Mouse (Mus musculus): ENCODE data around the gene Josd1. TPM values are rescaled to one million over a fixed set of nuclear protein-coding genes. Genes with fewer than 3 reads are reported as not detected.

The Josd1 gene
- polyA plus RNA-seq, 1 experiment from 2014 or later, result 26.9 TPM

- Histone ChIP-seq H3K4me1 (peaks cover 48% of the 10 kb centered on the region), H3K4me3 (peak within 1 kb of the TSS; percentile 91), H3K9ac (peak within 1 kb of the TSS; percentile 95), H3K27me3 (replicated peaks) (no peaks in the 10 kb centered on the region), H3K27ac (peak within 1 kb of the TSS; percentile 80; the same call in 1 of the 2 replicates), H3K9me3 (no peaks in the 10 kb centered on the region), H3K4me2 (replicated peaks) (peak within 1 kb of the TSS; percentile 82), H3K36me3 (0 out of 2 replicates have a peak, but pooled peaks cover 7% of the 10 kb centered on the region)
- WGBS, result 0% methylated on average over 45 of the region's 45 CpGs
- peak; percentile 97 for ATAC-seq (ENCODE audit: low FRiP score, low read depth)
Observed at GRCm38 (mm10) chr15:79690426-79691022, 2.8 kb upstream of the Josd1 start, which contains the start of gene Gtpbp1. Gene Gtpbp1, plus strand, starts transcription at chr15:79690845.

- Histone ChIP-seq H3K4me1 (peaks cover 55% of the 10 kb centered on the region), H3K36me3 (0 out of 2 replicates have a peak, but pooled peaks cover 5% of the 10 kb centered on the region), H3K4me3 (peak overlapping the region; percentile 91), H3K4me2 (replicated peaks) (peak overlapping the region; percentile 82), H3K27me3 (replicated peaks) (no peaks in the 10 kb centered on the region), H3K9ac (no peak overlapping the region), H3K9me3 (no peaks in the 10 kb centered on the region), H3K27ac (no peak overlapping the region; the same call in 1 of the 2 replicates)
- 15% methylated on average over 24 of the region's 24 CpGs for WGBS
- ATAC-seq (ENCODE audit: low FRiP score, low read depth), result no peak
Observed at GRCm38 (mm10) chr15:79689662-79690425, 2.1 kb upstream of the Josd1 start.

- H3K9me3 ChIP-seq, result no peaks in the 10 kb centered on the region
- peak overlapping the region; percentile 79; the same call in 1 of the 2 replicates for H3K27ac ChIP-seq
- peak overlapping the region; percentile 87 for H3K4me3 ChIP-seq
- whole genome bisulfite sequencing, result 5% methylated on average over 8 of the region's 8 CpGs
- peaks cover 65% of the 10 kb centered on the region for H3K4me1 ChIP-seq
- H3K27me3 ChIP-seq (replicated peaks), result no peaks in the 10 kb centered on the region
- 0 out of 2 replicates have a peak overlapping the region, but pooled peaks have one; percentile 94 for H3K9ac ChIP-seq
- no peaks in the 10 kb centered on the region for H3K36me3 ChIP-seq
- no peak for ATAC-seq (ENCODE audit: low FRiP score, low read depth)
- H3K4me2 ChIP-seq (replicated peaks), result peak overlapping the region; percentile 82
Observed at GRCm38 (mm10) chr15:79688268-79688956, 693 bp upstream of the Josd1 start.

- H3K27me3 ChIP-seq (replicated peaks), result no peaks in the 10 kb centered on the region
- H3K27ac ChIP-seq, result peak overlapping the region; percentile 79
- ATAC-seq (ENCODE audit: low FRiP score, low read depth), result no peak
- WGBS, result under 1% methylated on average over 33 of the region's 33 CpGs
- H3K9ac ChIP-seq, result peak overlapping the region; percentile 94
- peaks cover 58% of the 10 kb centered on the region for H3K4me1 ChIP-seq
- H3K36me3 ChIP-seq, result no peaks in the 10 kb centered on the region
- peak overlapping the region; percentile 87 for H3K4me3 ChIP-seq
- no peaks in the 10 kb centered on the region for H3K9me3 ChIP-seq
- H3K4me2 ChIP-seq (replicated peaks), result peak overlapping the region; percentile 82
Observed at GRCm38 (mm10) chr15:79687175-79687574, 544 bp downstream of the Josd1 start.

- no peaks in the 10 kb centered on the region for H3K27me3 ChIP-seq (replicated peaks)
- H3K9me3 ChIP-seq, result no peaks in the 10 kb centered on the region
- peak overlapping the region; percentile 82 for H3K4me2 ChIP-seq (replicated peaks)
- H3K27ac ChIP-seq, result no peak overlapping the region
- H3K9ac ChIP-seq, result peak overlapping the region; percentile 94
- H3K36me3 ChIP-seq, result no peaks in the 10 kb centered on the region
- peaks cover 49% of the 10 kb centered on the region for H3K4me1 ChIP-seq
- WGBS, result 21% methylated on average over 15 of the region's 15 CpGs
- no peak for ATAC-seq (ENCODE audit: low FRiP score, low read depth)
- peak overlapping the region; percentile 87 for H3K4me3 ChIP-seq
Observed at GRCm38 (mm10) chr15:79686046-79686869, 1.5 kb downstream of the Josd1 start.

GRCm38 (mm10) chr15:79685141-79685641 lies 2.5 kb downstream of the Josd1 start:
- Histone ChIP-seq H3K9me3 (no peaks in the 10 kb centered on the region), H3K4me3 (peak overlapping the region; percentile 87), H3K4me2 (replicated peaks) (peak overlapping the region; percentile 82), H3K36me3 (no peaks in the 10 kb centered on the region), H3K27ac (no peak overlapping the region), H3K9ac (peak overlapping the region; percentile 36), H3K27me3 (replicated peaks) (no peaks in the 10 kb centered on the region), H3K4me1 (peaks cover 47% of the 10 kb centered on the region)
- 55% methylated on average over 6 of the region's 6 CpGs for WGBS
- ATAC-seq (ENCODE audit: low FRiP score, low read depth), result no peak

GRCm38 (mm10) chr15:79684616-79685015 lies 3.1 kb downstream of the Josd1 start:
- Histone ChIP-seq H3K9me3 (no peaks in the 10 kb centered on the region), H3K4me3 (0 out of 2 replicates have a peak overlapping the region, but pooled peaks have one; percentile 5), H3K9ac (peak overlapping the region; percentile 45; the same call in 1 of the 2 replicates), H3K4me2 (replicated peaks) (peak overlapping the region; percentile 82), H3K4me1 (peaks cover 41% of the 10 kb centered on the region), H3K36me3 (no peaks in the 10 kb centered on the region), H3K27ac (no peak overlapping the region), H3K27me3 (replicated peaks) (no peaks in the 10 kb centered on the region)
- no peak for ATAC-seq (ENCODE audit: low FRiP score, low read depth)
- WGBS, result 87% methylated on average over 6 of the region's 6 CpGs

GRCm38 (mm10) chr15:79683707-79684465 lies 3.8 kb downstream of the Josd1 start:
- Histone ChIP-seq H3K36me3 (no peaks in the 10 kb centered on the region), H3K9ac (peak overlapping the region; percentile 45; the same call in 1 of the 2 replicates), H3K4me1 (peaks cover 36% of the 10 kb centered on the region), H3K27me3 (replicated peaks) (no peaks in the 10 kb centered on the region), H3K4me2 (replicated peaks) (peak overlapping the region; percentile 82), H3K4me3 (no peak overlapping the region), H3K9me3 (no peaks in the 10 kb centered on the region), H3K27ac (no peak overlapping the region)
- 77% methylated on average over 19 of the region's 19 CpGs for WGBS
- ATAC-seq (ENCODE audit: low FRiP score, low read depth), result no peak

- H3K9me3 ChIP-seq, result no peaks in the 10 kb centered on the region
- no peak for ATAC-seq (ENCODE audit: low FRiP score, low read depth)
- H3K9ac ChIP-seq, result no peak overlapping the region
- 91% methylated on average over 6 of the region's 6 CpGs for WGBS
- peaks cover 36% of the 10 kb centered on the region for H3K4me1 ChIP-seq
- 0 out of 2 replicates have a peak overlapping the region, but pooled peaks have one; percentile 2 for H3K4me2 ChIP-seq (replicated peaks)
- H3K36me3 ChIP-seq, result no peaks in the 10 kb centered on the region
- no peaks in the 10 kb centered on the region for H3K27me3 ChIP-seq (replicated peaks)
- no peak overlapping the region for H3K27ac ChIP-seq
- H3K4me3 ChIP-seq, result no peak overlapping the region
Observed at GRCm38 (mm10) chr15:79683146-79683545, 4.6 kb downstream of the Josd1 start.

- H3K4me3 ChIP-seq, result no peak overlapping the region
- peaks cover 36% of the 10 kb centered on the region for H3K4me1 ChIP-seq
- H3K9me3 ChIP-seq, result no peaks in the 10 kb centered on the region
- no peak overlapping the region for H3K4me2 ChIP-seq (replicated peaks)
- no peak for ATAC-seq (ENCODE audit: low FRiP score, low read depth)
- no peak overlapping the region for H3K9ac ChIP-seq
- H3K27ac ChIP-seq, result no peak overlapping the region
- 91% methylated on average over 4 of the region's 4 CpGs for WGBS
- H3K36me3 ChIP-seq, result peaks cover 7% of the 10 kb centered on the region; the same call in 1 of the 2 replicates
- no peaks in the 10 kb centered on the region for H3K27me3 ChIP-seq (replicated peaks)
Observed at GRCm38 (mm10) chr15:79681973-79682372, 5.7 kb downstream of the Josd1 start.

Data from neural tube, embryonic 12.5 days (tissue).